22 mouse cellular contexts compared by ENCODE assay signal in the genomic region with DNA sequence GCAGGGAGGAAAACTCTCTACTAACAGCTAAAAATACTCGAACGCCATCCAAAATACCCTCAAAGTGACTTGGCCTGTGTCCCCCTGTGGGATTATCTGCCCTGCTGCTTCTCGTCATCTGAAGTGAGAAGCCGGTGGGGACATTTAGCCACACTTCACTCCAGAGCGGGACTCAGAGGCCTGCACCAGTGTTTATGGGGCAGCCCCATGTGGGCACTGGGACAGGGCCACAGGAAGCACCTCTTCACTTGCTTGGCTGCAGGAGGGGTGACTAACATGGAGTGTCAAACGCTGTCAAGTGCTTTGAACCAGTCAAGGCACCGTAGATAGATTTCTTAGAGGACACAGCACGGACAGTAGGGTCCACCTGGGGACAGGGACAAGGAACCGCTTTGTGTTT. TPM values are rescaled to one million over a fixed set of nuclear protein-coding genes. Genes with fewer than 3 reads are reported as not detected.
DNase-seq lines count a peak whose midpoint lies in the region; ATAC-seq and TF ChIP-seq lines count a peak whose summit lies in the region.
"Had no signal": no experiment of that assay in that cellular context is flagged by ENCODE, and none has a peak within 500 bp of the region (broad histone marks: within the 10 kb centered on the region; RNA-seq: fewer than 3 reads in every experiment).

No protein-coding gene starts in this region.

- 49% methylated on average over 9 of the region's 9 CpGs for WGBS in heart, embryonic 12.5 days
- 52% methylated on average over 9 of the region's 9 CpGs for WGBS in heart, embryonic 16.5 days
- WGBS in limb, embryonic 10.5 days = 78% methylated on average over 9 of the region's 9 CpGs

- no peak overlapping the region for H3K4me2 ChIP-seq in heart, embryonic 12.5 days
- H3K4me2 ChIP-seq in heart, embryonic 16.5 days (ENCODE audit: low read depth, low read length) = no peak overlapping the region
- H3K4me2 ChIP-seq: embryonic facial prominence, embryonic 12.5 days; forebrain, embryonic 15.5 days; hindbrain, embryonic 12.5 days had no signal

- no peaks in the 10 kb centered on the region for H3K36me3 ChIP-seq in heart, embryonic 12.5 days
- H3K36me3 ChIP-seq in heart, embryonic 16.5 days (ENCODE audit: control insufficient read depth, insufficient read depth) = no peaks in the 10 kb centered on the region
- H3K36me3 ChIP-seq in limb, embryonic 10.5 days = no peaks in the 10 kb centered on the region
- H3K36me3 ChIP-seq: embryonic facial prominence, embryonic 12.5 days; forebrain, embryonic 15.5 days; hindbrain, embryonic 12.5 days had no signal

- no peak for DNase-seq in gastrocnemius, adult 2 months
- DNase-seq in gastrocnemius, postnatal 4 days (ENCODE audit: low spot score in 2 of 2) = no peak
- no peak for DNase-seq in heart, adult 8-10 months (ENCODE audit: low spot score)
- no peak for DNase-seq in heart, postnatal 4 days
- no peak for DNase-seq in limb, embryonic 10.5 days (ENCODE audit: low spot score)
- DNase-seq: adrenal gland, postnatal 10 days; B cell, adult 2 months; cerebellum, adult 11 months; cerebellum, adult 8-10 months; cerebellum, postnatal 14 days; embryo, embryonic 11 days; gastrocnemius, postnatal 14 days; kidney, adult 8-10 months had no signal

- TF ChIP-seq CTCF in gastrocnemius, adult 2 months (IDR thresholded peaks at IDR 0.05) = no peak

- 0 out of 2 replicates have a peak, but pooled peaks cover 3% of the 10 kb centered on the region for H3K27me3 ChIP-seq in heart, embryonic 12.5 days (replicated peaks)
- no peaks in the 10 kb centered on the region for H3K27me3 ChIP-seq in heart, embryonic 16.5 days (ENCODE audit: control insufficient read depth, insufficient read depth, low read length)
- H3K27me3 ChIP-seq in limb, embryonic 10.5 days (ENCODE audit: low read depth, poor library complexity, severe bottlenecking) = 0 out of 2 replicates have a peak, but pooled peaks cover 6% of the 10 kb centered on the region
- H3K27me3 ChIP-seq: embryonic facial prominence, embryonic 12.5 days; forebrain, embryonic 15.5 days; hindbrain, embryonic 12.5 days had no signal

- H3K9me3 ChIP-seq in heart, embryonic 12.5 days (replicated peaks) = no peaks in the 10 kb centered on the region
- no peaks in the 10 kb centered on the region for H3K9me3 ChIP-seq in heart, embryonic 16.5 days (replicated peaks; ENCODE audit: control insufficient read depth, low read length)
- no peaks in the 10 kb centered on the region for H3K9me3 ChIP-seq in limb, embryonic 10.5 days (replicated peaks)
- H3K9me3 ChIP-seq: embryonic facial prominence, embryonic 12.5 days; forebrain, embryonic 15.5 days; hindbrain, embryonic 12.5 days had no signal

- H3K4me3 ChIP-seq in gastrocnemius, adult 2 months = no peak overlapping the region
- no peak overlapping the region for H3K4me3 ChIP-seq in heart, embryonic 12.5 days
- H3K4me3 ChIP-seq in heart, embryonic 16.5 days (ENCODE audit: low read length) = no peak overlapping the region
- no peak overlapping the region for H3K4me3 ChIP-seq in limb, embryonic 10.5 days
- H3K4me3 ChIP-seq: embryonic facial prominence, embryonic 12.5 days; forebrain, embryonic 15.5 days; hindbrain, embryonic 12.5 days had no signal

- no peak for ATAC-seq in heart, embryonic 12.5 days (ENCODE audit: insufficient number of reproducible peaks, low FRiP score)
- 0 out of 2 replicates have a peak, but pooled peaks have one; percentile 35 for ATAC-seq in heart, embryonic 16.5 days (replicated peaks; ENCODE audit: extremely low read depth, insufficient read depth, low FRiP score)
- ATAC-seq: CD4-positive, CD25-positive, alpha-beta regulatory T cell, adult 4 months; forebrain, embryonic 15.5 days; hindbrain, embryonic 16.5 days; inflammation-experienced regulatory T-cells, adult 6 months; intestine, postnatal 0 days had no signal

- no peak overlapping the region for H3K9ac ChIP-seq in heart, embryonic 12.5 days
- H3K9ac ChIP-seq in heart, embryonic 16.5 days (ENCODE audit: low read length) = no peak overlapping the region
- H3K9ac ChIP-seq: embryonic facial prominence, embryonic 12.5 days; forebrain, embryonic 15.5 days; hindbrain, embryonic 12.5 days had no signal

- peak overlapping the region; percentile 49 for H3K27ac ChIP-seq in gastrocnemius, adult 2 months
- peak overlapping the region; percentile 24; the same call in 1 of the 2 replicates for H3K27ac ChIP-seq in heart, embryonic 12.5 days (ENCODE audit: poor library complexity, severe bottlenecking)
- peak overlapping the region; percentile 59 for H3K27ac ChIP-seq in heart, embryonic 16.5 days (ENCODE audit: low read length)
- peak overlapping the region; percentile 31; the same call in 1 of the 2 replicates for H3K27ac ChIP-seq in limb, embryonic 10.5 days
- H3K27ac ChIP-seq: embryonic facial prominence, embryonic 12.5 days; forebrain, embryonic 15.5 days; hindbrain, embryonic 12.5 days had no signal

- intact Hi-C loops in gastrocnemius, adult 2 months (cut with DNase I) = no loop called here

- peaks cover 28% of the 10 kb centered on the region for H3K4me1 ChIP-seq in heart, embryonic 12.5 days (replicated peaks)
- peaks cover 16% of the 10 kb centered on the region for H3K4me1 ChIP-seq in heart, embryonic 16.5 days (ENCODE audit: control insufficient read depth, insufficient read depth, low read length)
- H3K4me1 ChIP-seq in limb, embryonic 10.5 days = peaks cover 18% of the 10 kb centered on the region
- H3K4me1 ChIP-seq: forebrain, embryonic 15.5 days had no signal

RNA-seq across cellular contexts. Expression of a gene that starts 35.2 kb away (rescaled TPM):
- total RNA-seq in gastrocnemius, adult 2 months (2021) = 10 to 100 TPM; 29.8 to 77.3 TPM
- 10 to 100 TPM; 11.0 to 15.6 TPM for total RNA-seq in gastrocnemius, postnatal 4 days (2021)
- polyA plus RNA-seq in heart, embryonic 12.5 days (2016; fragmentation: Nextera tagmentation; extraction: Ambion mirVana) = 1.4 and 1.7 TPM in 2 replicates
- 10 to 100 TPM; 37.5 to 55.7 (median 44.6) TPM for total RNA-seq in heart, adult 8-10 months (2022)
- polyA plus RNA-seq in heart, embryonic 16.5 days (2015; fragmentation: Nextera tagmentation; extraction: Ambion mirVana) = 1.8 and 2.3 TPM in 2 replicates
- total RNA-seq in heart, postnatal 4 days (2021) = 10 to 100 TPM; 12.9 to 14.5 TPM
- polyA plus RNA-seq in limb, embryonic 10.5 days (2016; fragmentation: Nextera tagmentation; extraction: Ambion mirVana) = 1.0 and 1.4 TPM in 2 replicates
